Mouse (Mus musculus) urinary bladder, postnatal 4 days (tissue): ENCODE data around the gene Mgst2.

Source experiments
- DNase-seq, 2 experiments: peaks; one replicate each; pipeline ENCODE4 v3.0.0; 2021 to 2022; ENCODE audit warnings: low spot score in 2 of 2

Mgst2 gene

GRCm38 (mm10) chr3:51660060-51660459 is at the start of gene Mgst2:
Mgst2 (plus strand) TSS chr3:51660360.
- DNase-seq: no peak

- peak; percentile 67 to 69 for DNase-seq
Measured at GRCm38 (mm10) chr3:51611972-51612371, 48.2 kb upstream of the Mgst2 start.

GRCm38 (mm10) chr3:51612398-51613356 is 47.5 kb upstream of the Mgst2 start:
- no peak for DNase-seq

GRCm38 (mm10) chr3:51614278-51614677 is 45.9 kb upstream of the Mgst2 start:
- no peak for DNase-seq

GRCm38 (mm10) chr3:51623956-51624355 is 36.2 kb upstream of the Mgst2 start:
- DNase-seq: no peak

GRCm38 (mm10) chr3:51627741-51628140 is 32.4 kb upstream of the Mgst2 start:
- no peak for DNase-seq

GRCm38 (mm10) chr3:51628977-51629376 is 31.2 kb upstream of the Mgst2 start:
- no peak for DNase-seq

GRCm38 (mm10) chr3:51630746-51631145 is 29.4 kb upstream of the Mgst2 start:
- DNase-seq: no peak

- no peak for DNase-seq
Measured at GRCm38 (mm10) chr3:51631971-51632370, 28.2 kb upstream of the Mgst2 start.

GRCm38 (mm10) chr3:51634451-51634850 is 25.7 kb upstream of the Mgst2 start:
- no peak for DNase-seq

GRCm38 (mm10) chr3:51635960-51636359 is 24.2 kb upstream of the Mgst2 start:
- DNase-seq: no peak

GRCm38 (mm10) chr3:51636700-51637099 is 23.5 kb upstream of the Mgst2 start:
- DNase-seq: no peak

GRCm38 (mm10) chr3:51637326-51637725 is 22.8 kb upstream of the Mgst2 start:
- DNase-seq: no peak

GRCm38 (mm10) chr3:51638260-51638659 is 21.9 kb upstream of the Mgst2 start:
- DNase-seq: no peak

GRCm38 (mm10) chr3:51645484-51645883 is 14.7 kb upstream of the Mgst2 start:
- no peak for DNase-seq

- DNase-seq: no peak
Measured at GRCm38 (mm10) chr3:51646301-51646700, 13.9 kb upstream of the Mgst2 start.

- DNase-seq: no peak
Measured at GRCm38 (mm10) chr3:51647356-51647755, 12.8 kb upstream of the Mgst2 start.

GRCm38 (mm10) chr3:51648037-51648664 is 12.0 kb upstream of the Mgst2 start:
- peak; percentile 67 to 74 for DNase-seq

- DNase-seq: no peak
Measured at GRCm38 (mm10) chr3:51649426-51649825, 10.7 kb upstream of the Mgst2 start.

- DNase-seq: no peak
Measured at GRCm38 (mm10) chr3:51649986-51650385, 10.2 kb upstream of the Mgst2 start.

GRCm38 (mm10) chr3:51651149-51651548 is 9.0 kb upstream of the Mgst2 start:
- no peak for DNase-seq

- DNase-seq: peak; percentile 68 to 83
Measured at GRCm38 (mm10) chr3:51652292-51652691, 7.9 kb upstream of the Mgst2 start.

- peak in 1 of 2 experiments; percentile 40 for DNase-seq
Measured at GRCm38 (mm10) chr3:51652701-51653100, 7.5 kb upstream of the Mgst2 start.
